Mouse (Mus musculus) CH12.LX (cell line): ENCODE measurements around the gene Alk. TPM values are rescaled to one million over a fixed set of nuclear protein-coding genes. Genes with fewer than 3 reads are reported as not detected.

Experiments used
- DNase-seq: peaks from one replicate; pipeline ENCODE4 v3.0.0-alpha.2; 2013; ENCODE audit errors: extremely low read depth
- H3K27ac ChIP-seq: 2 replicates; pipeline ENCODE4 v1.5.1; 2012; ENCODE audit warnings: low read depth, mild to moderate bottlenecking, control low read depth, moderate library complexity; ENCODE audit not compliant: insufficient read depth
- H3K27me3 ChIP-seq: replicated peaks from 2 replicates; pipeline ENCODE3; 2012; ENCODE audit warnings: inconsistent platforms
- H3K36me3 ChIP-seq, 2 experiments: replicated peaks in 1 of 2; 2 replicates each; pipeline versions ENCODE3 to v1.6.1; 2012; ENCODE audit warnings: inconsistent platforms in 1 of 2, low read length in 1 of 2, mild to moderate bottlenecking in 1 of 2, mixed read lengths in 1 of 2, moderate library complexity in 1 of 2; ENCODE audit not compliant: control insufficient read depth in 1 of 2, insufficient read depth in 1 of 2
- H3K4me1 ChIP-seq, 2 experiments: 2 replicates each; pipeline ENCODE4 v1.6.1; 2012; ENCODE audit warnings: inconsistent platforms in 1 of 2, moderate library complexity in 1 of 2; ENCODE audit not compliant: insufficient read depth in 2 of 2, control insufficient read depth in 1 of 2
- H3K4me2 ChIP-seq: 2 replicates; pipeline ENCODE4 v1.6.1; 2012; ENCODE audit warnings: low read depth, mild to moderate bottlenecking, control low read depth; ENCODE audit not compliant: poor library complexity, insufficient read depth, severe bottlenecking
- H3K4me3 ChIP-seq, 3 experiments: fragments of 150-350 bp in 1 of 3; sonication (generic) in 1 of 3; replicated peaks in 1 of 3; 2 replicates each; pipeline versions ENCODE3 to v1.5.1; 2011 to 2012; ENCODE audit warnings: low read depth in 2 of 3, low read length in 2 of 3, mild to moderate bottlenecking in 2 of 3, moderate library complexity in 2 of 3, control low read depth in 1 of 3, improper control_type of control experiment in 1 of 3, inconsistent platforms in 1 of 3, mixed read lengths in 1 of 3; ENCODE audit not compliant: poor library complexity in 1 of 3
- H3K79me2 ChIP-seq: replicated peaks from 2 replicates; pipeline ENCODE4 v1.6.1; 2012; ENCODE audit warnings: mild to moderate bottlenecking, moderate library complexity; ENCODE audit not compliant: control insufficient read depth, poor library complexity, insufficient read depth, severe bottlenecking; ENCODE audit errors: extremely low read depth
- H3K9ac ChIP-seq: 2 replicates; pipeline ENCODE4 v1.6.1; 2012; ENCODE audit warnings: low read depth, mild to moderate bottlenecking, control low read depth, moderate library complexity; ENCODE audit not compliant: insufficient read depth
- H3K9me3 ChIP-seq: replicated peaks from 2 replicates; pipeline ENCODE3; 2012; ENCODE audit warnings: low read length, inconsistent platforms, mixed read lengths
- CHD1 ChIP-seq: IDR thresholded peaks from 2 replicates; pipeline ENCODE4 v1.6.1; 2012; ENCODE audit warnings: low read depth, low read length, improper control_type of control experiment, inconsistent platforms
- CHD2 ChIP-seq: IDR thresholded peaks from 2 replicates; pipeline ENCODE4 v1.6.1; 2011; ENCODE audit warnings: low read length, improper control_type of control experiment
- CTCF ChIP-seq, 2 experiments: IDR thresholded peaks in 1 of 2; conservative IDR thresholded peaks in 1 of 2; 2 replicates each; pipeline ENCODE4 v1.5.1; 2011 to 2012; ENCODE audit warnings: low read depth in 2 of 2, low read length in 2 of 2, improper control_type of control experiment in 1 of 2, inconsistent platforms in 1 of 2, mild to moderate bottlenecking in 1 of 2, moderate library complexity in 1 of 2
- E2F4 ChIP-seq: IDR thresholded peaks from 2 replicates; pipeline ENCODE4 v1.6.1; 2011; ENCODE audit warnings: low read depth, low read length, improper control_type of control experiment; ENCODE audit not compliant: insufficient replicate concordance
- GABPA ChIP-seq: IDR thresholded peaks from 2 replicates; pipeline ENCODE4 v1.6.1; 2012; ENCODE audit warnings: low read depth, low read length, improper control_type of control experiment, inconsistent platforms; ENCODE audit not compliant: insufficient replicate concordance
- IRF4 ChIP-seq: IDR thresholded peaks from 2 replicates; pipeline ENCODE4 v1.6.1; 2014; ENCODE audit warnings: low read depth, mild to moderate bottlenecking, inconsistent platforms, low read length, improper control_type of control experiment
- JUN ChIP-seq: IDR thresholded peaks from 2 replicates; pipeline ENCODE4 v1.6.1; 2011; ENCODE audit warnings: low read depth, mild to moderate bottlenecking, low read length, improper control_type of control experiment, moderate library complexity; ENCODE audit not compliant: insufficient read depth
- JUND ChIP-seq: conservative IDR thresholded peaks from 2 replicates; pipeline ENCODE4 v1.6.1; 2011; ENCODE audit warnings: low read depth, low read length, improper control_type of control experiment
- KAT2A ChIP-seq: IDR thresholded peaks from 2 replicates; pipeline ENCODE4 v1.6.1; 2012; ENCODE audit warnings: low read length, improper control_type of control experiment, inconsistent platforms; ENCODE audit not compliant: insufficient replicate concordance
- MAFK ChIP-seq: IDR thresholded peaks from 2 replicates; pipeline ENCODE4 v1.6.1; 2011; ENCODE audit warnings: low read length, improper control_type of control experiment; ENCODE audit not compliant: insufficient replicate concordance
- MAX ChIP-seq: IDR thresholded peaks from 2 replicates; pipeline ENCODE4 v1.6.1; 2011; ENCODE audit warnings: low read length, improper control_type of control experiment
- MAZ ChIP-seq: IDR thresholded peaks from 2 replicates; pipeline ENCODE4 v1.6.1; 2012; ENCODE audit warnings: low read depth, mild to moderate bottlenecking, inconsistent platforms, low read length, improper control_type of control experiment, moderate library complexity
- MEF2A ChIP-seq: IDR thresholded peaks from 2 replicates; pipeline ENCODE4 v1.6.1; 2014; ENCODE audit warnings: low read depth, mild to moderate bottlenecking, inconsistent platforms, low read length, improper control_type of control experiment, borderline replicate concordance
- MXI1 ChIP-seq: IDR thresholded peaks from 2 replicates; pipeline ENCODE4 v1.6.1; 2011; ENCODE audit warnings: mild to moderate bottlenecking, low read depth, low read length, improper control_type of control experiment
- MYC ChIP-seq: IDR thresholded peaks from 2 replicates; pipeline ENCODE4 v1.6.1; 2011; ENCODE audit warnings: low read depth, mild to moderate bottlenecking, improper control_type of control experiment, low read length
- NRF1 ChIP-seq: IDR thresholded peaks from 2 replicates; pipeline ENCODE4 v1.6.1; 2014; ENCODE audit warnings: low read depth, mild to moderate bottlenecking, inconsistent platforms, low read length, improper control_type of control experiment, moderate library complexity
- PAX5 ChIP-seq: IDR thresholded peaks from 2 replicates; pipeline ENCODE4 v1.6.1; 2012; ENCODE audit warnings: low read length, inconsistent platforms, mixed read lengths
- POLR2A ChIP-seq: IDR thresholded peaks from 2 replicates; pipeline ENCODE4 v1.6.1; 2011; ENCODE audit warnings: low read depth, mild to moderate bottlenecking, improper control_type of control experiment, low read length
- POLR2AphosphoS2 ChIP-seq: IDR thresholded peaks from 2 replicates; pipeline ENCODE4 v1.6.1; 2011; ENCODE audit warnings: low read depth, low read length, improper control_type of control experiment
- RCOR1 ChIP-seq: conservative IDR thresholded peaks from 2 replicates; pipeline ENCODE4 v1.6.1; 2012; ENCODE audit warnings: low read depth, mild to moderate bottlenecking, inconsistent platforms, low read length, improper control_type of control experiment
- SIN3A ChIP-seq: IDR thresholded peaks from 2 replicates; pipeline ENCODE4 v1.6.1; 2012; ENCODE audit warnings: low read length, improper control_type of control experiment, inconsistent platforms
- SMC3 ChIP-seq: IDR thresholded peaks from 2 replicates; pipeline ENCODE4 v1.6.1; 2011; ENCODE audit warnings: low read depth, low read length, improper control_type of control experiment
- TCF12 ChIP-seq: IDR thresholded peaks from 2 replicates; pipeline ENCODE4 v1.6.1; 2014; ENCODE audit warnings: low read depth, mild to moderate bottlenecking, inconsistent platforms, low read length, improper control_type of control experiment
- USF1 ChIP-seq: IDR thresholded peaks from 2 replicates; pipeline ENCODE4 v1.6.1; 2014; ENCODE audit warnings: low read depth, mild to moderate bottlenecking, inconsistent platforms, low read length, improper control_type of control experiment
- dilution Hi-C: fragments of 300-500 bp; cut with MboI; formaldehyde crosslinking; loops from 2 replicates; pipeline ENCODE4 v1.14.3; 2020; ENCODE audit warnings: low sequenced_read_pairs; ENCODE audit not compliant: extremely low pct_unique_long_range_greater_than_20kb, extremely low pct_ligation_motif_present
- in situ Hi-C: fragments of 300-500 bp; cut with MboI; formaldehyde crosslinking; loops from 3 replicates; pipeline ENCODE4 v1.14.3; 2019; ENCODE audit warnings: low sequenced_read_pairs, low pct_ligation_motif_present, low pct_unique_long_range_greater_than_20kb, mixed read lengths
- polyA plus RNA-seq: library from polyadenylated mRNA; unstranded; fragments of >175 nt; gene quantifications from 2 replicates; pipeline ENCODE4 v1.2.1, GENCODE M21; 2012; ENCODE audit warnings: low read depth; ENCODE audit not compliant: insufficient read length
- total RNA-seq, 2 experiments: library from RNA; depleted of rRNA; stranded (reverse); fragments of 300-350 nt in 1 of 2; fragments of >200 nt in 1 of 2; gene quantifications; 2 replicates each; pipeline ENCODE4 v1.2.3; 2012 to 2014

Gene Alk
- total and polyA plus RNA-seq, 3 experiments, result 0.38 to 0.63 (median 0.44) TPM

- no peak overlapping the region for H3K27ac ChIP-seq
- no peak for DNase-seq
- TF ChIP-seq MXI1 (no peak), KAT2A (no peak), E2F4 (no peak), IRF4 (no peak), POLR2A (no peak), RCOR1 (no peak), CHD2 (no peak), JUND (no peak), MEF2A (no peak), SIN3A (no peak), JUN (no peak), CTCF (conservative IDR thresholded peaks at IDR 0.05 in 1 of 2, IDR thresholded peaks at IDR 0.05 in 1 of 2; ENCODE audit: low read depth in 2 of 2, low read length in 2 of 2) (no peak), POLR2AphosphoS2 (no peak), USF1 (no peak), TCF12 (no peak), NRF1 (no peak), SMC3 (no peak), GABPA (no peak), MAZ (no peak), MAFK (no peak)
- TF ChIP-seq, all 38 proteins: peak for 0
- dilution Hi-C loops (no loop called here), in situ Hi-C loops (no loop called here)
- Histone ChIP-seq H3K79me2 (no peaks in the 10 kb centered on the region), H3K4me3 (no peak overlapping the region), H3K36me3 (no peaks in the 10 kb centered on the region), H3K27me3 (no peaks in the 10 kb centered on the region), H3K9ac (no peak overlapping the region), H3K4me1 (peaks cover 0 to 9% of the 10 kb centered on the region in 2 experiments; a peak in 2 of 4 replicates), H3K4me2 (no peak overlapping the region), H3K9me3 (no peaks in the 10 kb centered on the region)
Observed at GRCm38 (mm10) chr17:72038371-72038770, 566.1 kb downstream of the Alk start.

- dilution Hi-C loops, result no loop called here
Observed at GRCm38 (mm10) chr17:72030672-72031071, 573.8 kb downstream of the Alk start.

More at GRCm38 (mm10) chr17:72030672-72031071, 573.8 kb downstream of the Alk start:
- Histone ChIP-seq H3K9ac (no peak overlapping the region), H3K27me3 (no peaks in the 10 kb centered on the region), H3K9me3 (no peaks in the 10 kb centered on the region), H3K4me2 (no peak overlapping the region), H3K4me3 (no peak overlapping the region), H3K4me1 (no peaks in the 10 kb centered on the region), H3K36me3 (no peaks in the 10 kb centered on the region), H3K79me2 (no peaks in the 10 kb centered on the region), H3K27ac (no peak overlapping the region)
- DNase-seq, result no peak
- in situ Hi-C loops, result no loop called here
- TF ChIP-seq CHD1 (no peak), MYC (no peak), USF1 (no peak), POLR2AphosphoS2 (no peak), POLR2A (no peak), PAX5 (no peak), MAX (no peak), E2F4 (no peak), CHD2 (no peak), SIN3A (no peak), GABPA (no peak), MEF2A (no peak), KAT2A (no peak)
